Mouse (Mus musculus): ENCODE results near the gene Gm5800. TPM values are rescaled to one million over a fixed set of nuclear protein-coding genes. Genes with fewer than 3 reads are reported as not detected.
"Not testable (repeated sequence)": the region's sequence is repeated elsewhere in the genome, so short reads cannot be mapped to it uniquely, and the experiment has no call there.

The Gm5800 gene
- total RNA-seq (2021), result not detected
- long read RNA-seq, experiment 1, result 0 reads
- long read RNA-seq, experiment 2, result 0 reads

DNA sequence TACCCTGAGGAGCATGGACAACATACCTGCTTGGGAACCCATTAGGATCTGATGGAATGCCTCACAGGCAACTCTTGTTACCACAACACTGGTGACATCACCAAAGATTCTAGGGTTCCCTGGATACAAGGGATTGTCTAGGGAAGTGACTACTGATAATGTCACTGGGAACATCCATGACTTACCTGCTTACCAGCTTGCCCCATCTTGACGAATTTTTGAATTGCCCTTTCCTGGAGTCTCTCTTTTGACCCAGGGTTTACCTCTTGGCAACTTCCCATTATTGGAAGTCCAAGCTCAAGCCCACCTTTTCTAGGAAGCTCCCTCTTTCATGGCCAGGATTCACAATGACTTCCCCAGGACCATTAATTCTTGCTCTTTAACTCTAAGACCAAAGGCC lies at the start of gene Gm5800:
Gene Gm5800, minus strand, starts transcription at position 101 of the 400 bp plus-strand sequence.
- DNase-seq (ENCODE audit: low spot score in 2 of 2), result no peak

DNA sequence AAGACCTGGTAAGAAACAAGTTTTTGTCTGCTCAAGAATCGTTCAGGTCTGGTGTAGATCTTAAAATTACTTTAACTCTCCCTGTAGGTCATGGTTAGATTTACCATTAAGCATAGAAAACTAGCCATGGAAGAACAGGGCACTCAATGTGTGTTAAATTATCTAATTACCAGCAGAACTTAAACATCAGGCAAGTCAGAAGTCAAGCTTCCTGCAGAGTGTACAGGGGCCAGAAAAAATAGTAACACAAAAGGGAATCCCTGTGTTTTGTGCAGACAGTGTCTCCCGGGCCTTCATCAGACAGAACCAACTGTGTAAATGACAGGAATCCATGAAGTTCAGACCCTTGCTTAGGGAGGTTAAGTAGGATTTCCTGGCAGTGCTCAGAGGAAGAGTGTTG lies 39.0 kb upstream of the Gm5800 start:
- no peak for DNase-seq (ENCODE audit: low spot score in 2 of 2)

DNA sequence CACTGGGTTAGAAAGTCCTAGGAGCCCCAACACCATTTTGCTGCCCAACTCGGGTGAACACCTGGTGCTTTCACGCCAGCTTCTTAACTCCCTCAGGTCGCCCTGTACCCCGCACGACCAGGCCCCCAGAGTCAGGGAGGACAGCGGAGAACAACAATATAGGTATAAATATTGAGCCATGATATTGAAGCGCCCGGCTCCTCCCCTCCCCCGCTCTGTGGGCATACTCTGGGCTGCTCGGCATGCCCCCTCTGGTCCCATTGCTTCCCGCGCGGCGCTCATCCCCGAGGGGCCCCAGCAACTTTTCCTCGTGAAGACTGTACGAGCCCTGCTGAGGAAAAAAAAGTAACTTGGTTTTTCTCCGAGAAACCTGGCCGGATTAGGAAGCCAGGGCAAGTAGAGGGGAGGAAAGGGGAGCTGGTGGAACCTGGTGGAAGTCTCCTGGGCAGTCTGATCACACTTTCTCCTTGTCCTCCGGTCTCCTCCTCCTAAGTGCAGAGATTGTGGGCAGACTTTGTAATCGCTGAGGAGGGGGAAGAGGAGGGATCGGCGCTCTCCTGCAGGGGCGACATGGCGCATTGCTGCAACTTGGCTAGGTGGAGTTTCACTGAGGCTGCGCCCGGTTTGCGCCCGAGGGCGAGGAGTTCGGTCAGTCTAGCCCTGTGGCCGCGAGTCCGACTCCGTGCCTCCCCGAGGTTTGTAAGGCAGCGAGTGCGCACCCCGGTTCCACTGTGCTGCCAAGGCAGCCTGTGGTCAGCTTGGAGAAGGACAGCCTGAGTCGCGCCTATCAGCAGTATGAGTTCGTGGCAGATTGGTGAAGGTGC lies 23.6 kb upstream of the Gm5800 start:
- DNase-seq (ENCODE audit: low spot score in 2 of 2), result no peak

DNA sequence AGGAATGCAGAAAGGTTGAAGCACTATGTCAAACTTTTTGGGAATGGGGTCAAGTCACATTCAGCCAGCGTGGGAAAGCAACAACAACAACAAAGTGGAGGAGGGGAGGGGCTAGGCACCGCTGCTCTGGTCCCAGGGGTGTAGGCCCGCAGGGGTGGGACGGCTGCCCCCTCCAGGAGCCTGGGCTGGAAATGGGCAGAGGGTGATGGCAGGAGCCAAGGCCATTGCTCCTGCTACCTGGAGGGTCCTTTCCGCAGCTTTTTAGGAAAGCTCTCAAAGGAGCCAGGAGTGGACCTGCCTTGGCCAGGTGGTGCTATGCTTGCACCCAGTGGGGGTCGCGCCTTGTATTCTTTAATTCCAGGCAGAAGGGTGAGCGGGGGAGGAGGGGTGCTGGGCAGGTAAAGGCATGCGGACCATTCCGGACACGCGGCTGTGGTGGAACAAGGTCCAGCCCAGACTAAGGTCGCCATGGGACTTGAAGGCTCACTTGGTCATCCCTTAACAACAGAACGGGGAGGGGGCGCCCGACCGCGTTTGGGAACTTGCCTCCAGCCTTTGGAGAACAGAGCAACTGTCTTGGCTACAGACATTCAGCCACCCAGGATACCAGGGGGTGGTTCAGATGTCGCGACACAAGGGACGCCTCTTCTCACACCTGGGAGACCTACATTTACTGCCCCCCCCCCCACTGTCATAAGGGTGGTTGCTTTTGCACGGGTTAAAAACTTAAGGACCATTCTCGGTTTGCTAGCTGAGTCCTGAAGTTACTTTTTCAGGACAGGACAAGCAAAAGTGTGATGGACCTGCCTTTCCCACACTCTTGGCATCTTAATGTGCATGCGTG lies 22.4 kb upstream of the Gm5800 start:
- no peak for DNase-seq (ENCODE audit: low spot score in 2 of 2)

DNA sequence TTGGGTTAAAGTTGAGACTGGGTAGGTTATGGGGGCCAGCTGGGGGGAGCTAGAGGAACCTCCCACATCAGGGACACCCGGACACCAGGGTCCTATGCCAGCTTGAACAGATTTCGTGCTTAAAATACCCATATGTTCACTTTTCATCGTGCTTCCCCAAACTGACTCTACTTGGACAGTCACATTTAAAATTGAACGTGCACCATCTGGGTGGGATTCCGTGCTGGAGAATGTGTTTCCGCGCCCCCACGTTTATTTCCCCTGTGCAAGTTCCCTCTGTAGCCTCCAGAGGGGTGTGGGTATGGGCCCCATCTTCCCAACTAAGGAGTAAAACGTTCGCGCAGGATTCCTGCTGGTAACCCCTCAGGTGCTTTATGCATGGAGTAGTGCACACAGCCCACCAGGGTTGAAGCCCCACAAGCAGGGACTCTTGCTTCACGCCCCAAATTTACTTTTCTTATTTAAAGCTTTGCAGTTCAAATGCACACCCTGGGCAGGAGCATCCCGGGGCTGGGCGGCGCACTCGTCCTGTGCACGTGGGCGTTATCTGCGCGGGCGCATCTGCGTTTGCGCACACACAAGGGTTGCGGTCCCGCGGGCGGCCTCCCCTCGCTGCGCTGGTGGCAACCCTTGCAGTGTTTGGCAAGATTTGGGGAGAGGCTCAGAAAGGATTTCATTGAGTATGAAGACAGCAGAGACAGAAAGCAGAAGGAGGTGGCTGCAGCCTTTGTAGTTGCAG lies 21.6 kb upstream of the Gm5800 start:
- DNase-seq (ENCODE audit: low spot score in 2 of 2), result no peak

DNA sequence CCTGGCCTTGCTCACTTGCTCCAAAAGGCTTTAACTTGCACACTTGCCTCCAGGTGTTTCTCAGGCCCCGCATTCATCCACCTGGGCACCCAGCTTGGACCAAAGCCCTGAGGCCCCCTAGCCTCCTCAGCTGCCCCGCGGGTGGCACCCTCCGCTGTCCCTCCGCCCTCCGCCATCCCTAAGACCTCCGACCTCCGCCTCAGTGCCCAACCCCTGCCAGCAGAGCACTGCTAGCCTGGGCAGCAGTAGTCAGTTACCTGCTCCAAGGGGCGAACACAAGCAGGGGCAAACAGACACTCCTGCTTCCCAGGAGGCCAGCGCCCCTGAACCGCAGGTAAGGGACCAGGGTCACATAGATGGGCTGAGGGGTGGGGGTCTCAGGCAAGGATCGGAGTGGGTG lies 21.0 kb upstream of the Gm5800 start:
- no peak for DNase-seq (ENCODE audit: low spot score in 2 of 2)

DNA sequence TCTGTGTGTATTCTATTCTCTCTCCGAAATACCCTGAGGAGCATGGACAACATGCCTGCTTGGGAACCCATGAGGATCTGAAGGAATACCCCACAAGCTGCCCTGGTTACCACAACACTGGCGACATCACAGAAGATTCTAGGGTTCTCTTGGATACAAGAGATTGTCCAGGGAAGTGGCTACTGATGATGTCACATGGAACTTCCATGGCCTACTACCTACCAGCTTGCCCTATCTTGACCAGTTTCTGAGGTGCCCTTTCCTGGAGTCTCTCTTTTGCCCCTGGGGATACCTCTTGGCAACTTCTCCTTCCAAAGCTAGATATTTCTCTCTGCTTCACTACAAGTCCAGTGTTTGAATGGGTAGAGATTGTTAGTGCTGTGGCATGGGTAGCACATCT lies 21.6 kb downstream of the Gm5800 start, which contains the start of gene Gm17079:
Gene Gm17079, minus strand, starts transcription at position 101 of the 400 bp plus-strand sequence.
- not testable (repeated sequence) for DNase-seq (ENCODE audit: low spot score in 2 of 2)

DNA sequence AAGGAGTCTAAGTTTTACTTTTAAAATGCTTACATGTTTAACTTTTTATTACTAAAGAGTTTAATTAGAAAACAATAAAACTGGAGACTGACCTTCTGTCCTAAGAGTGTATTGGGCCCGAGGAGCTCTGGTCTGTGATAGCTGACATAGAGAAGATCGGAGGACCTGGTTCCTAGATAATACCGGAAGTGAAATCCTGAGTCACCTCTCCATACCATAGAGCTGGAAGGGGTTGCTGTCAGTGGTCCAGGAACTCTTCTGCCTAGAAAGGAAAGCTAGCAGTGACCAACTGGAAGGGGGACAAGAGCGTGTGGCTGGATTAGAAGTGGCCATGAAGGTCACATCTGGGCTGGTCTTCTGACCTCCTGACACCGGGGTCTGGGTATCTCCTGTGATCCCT lies 39.7 kb downstream of the Gm5800 start:
- no peak for DNase-seq (ENCODE audit: low spot score in 2 of 2)

Other genes starting within 250 kb of the Gm5800 start
- gene Gm5622, start 164.4 kb downstream of the Gm5800 start, total RNA-seq (2021), result not detected
- not detected for gene Gm17175, start 143.1 kb downstream of the Gm5800 start, total RNA-seq (2021)
- gene Gm17174, start 125.0 kb downstream of the Gm5800 start, total RNA-seq (2021), result not detected
- gene Gm17078, start 105.9 kb downstream of the Gm5800 start, total RNA-seq (2021), result not detected
- not detected for gene Gm4181, start 81.5 kb downstream of the Gm5800 start, total RNA-seq (2021)
- gene Gm17079, start 21.7 kb downstream of the Gm5800 start, total RNA-seq (2021), result not detected
- not detected for gene Ang4, start 56.4 kb upstream of the Gm5800 start, total RNA-seq (2021)
- not detected for gene AY358078, start 82.9 kb upstream of the Gm5800 start, total RNA-seq (2021)
- under 1 TPM in 1 of 2 experiments, not detected in 1; 0.73 TPM for gene Ear6, start 136.5 kb upstream of the Gm5800 start, total RNA-seq (2021)
- gene Mettl17, start 167.7 kb upstream of the Gm5800 start, total RNA-seq (2021), result 10 to 100 TPM; 37.5 to 44.2 TPM
- gene Slc39a2, start 175.7 kb upstream of the Gm5800 start, total RNA-seq (2021), result under 1 TPM; 0.82 to 0.95 TPM
- 100 to 1,000 TPM; 155 to 181 TPM for gene Ndrg2, start 197.0 kb upstream of the Gm5800 start, total RNA-seq (2021)
- not detected for gene Tppp2, start 201.2 kb upstream of the Gm5800 start, total RNA-seq (2021)
- gene Rnase13, start 205.6 kb upstream of the Gm5800 start, total RNA-seq (2021), result not detected

Measured in adrenal gland, postnatal 4 days (tissue).